Mouse (Mus musculus): ENCODE measurements at regions not wholly inside any gene's neighbourhood (a gene's known extent, or its start where the extent isn't known, plus 50 kb on each side); places are given as distances from the start of the nearest gene placed in this dataset.

- H3K27ac ChIP-seq (ENCODE audit: low read depth, low read length) = no peak overlapping the region
Observed at GRCm38 (mm10) chr11:84686473-84686872, 132.8 kb downstream of the Mrm1 start.

GRCm38 (mm10) chr11:84684325-84684724, 135.0 kb downstream of the Mrm1 start:
- no peak overlapping the region for H3K4me2 ChIP-seq (replicated peaks; ENCODE audit: low read depth, low read length)
- no peaks in the 10 kb centered on the region for H3K4me1 ChIP-seq (replicated peaks; ENCODE audit: control insufficient read depth, insufficient read depth, low read length)
- H3K27me3 ChIP-seq (ENCODE audit: control insufficient read depth, insufficient read depth, low read length) = no peaks in the 10 kb centered on the region
- no peak overlapping the region for H3K9ac ChIP-seq (ENCODE audit: low read depth, low read length)
- no peaks in the 10 kb centered on the region for H3K36me3 ChIP-seq (ENCODE audit: control insufficient read depth, insufficient read depth, low read length)
- WGBS = 88% methylated on average over 3 of the region's 3 CpGs
- DNase-seq (ENCODE audit: low spot score) (no peak), ATAC-seq (ENCODE audit: low FRiP score) (no peak)
- no peak overlapping the region for H3K4me3 ChIP-seq (ENCODE audit: low read depth, low read length)
- H3K9me3 ChIP-seq (ENCODE audit: control insufficient read depth, low read length) = no peaks in the 10 kb centered on the region
- no peak overlapping the region for H3K27ac ChIP-seq (ENCODE audit: low read depth, low read length)

More at GRCm38 (mm10) chr11:84686473-84686872, 132.8 kb downstream of the Mrm1 start:
- Histone ChIP-seq H3K4me2 (replicated peaks; ENCODE audit: low read depth, low read length) (no peak overlapping the region), H3K4me3 (ENCODE audit: low read depth, low read length) (no peak overlapping the region), H3K9me3 (ENCODE audit: control insufficient read depth, low read length) (no peaks in the 10 kb centered on the region), H3K9ac (ENCODE audit: low read depth, low read length) (no peak overlapping the region), H3K4me1 (replicated peaks; ENCODE audit: control insufficient read depth, insufficient read depth, low read length) (no peaks in the 10 kb centered on the region), H3K36me3 (ENCODE audit: control insufficient read depth, insufficient read depth, low read length) (no peaks in the 10 kb centered on the region), H3K27me3 (ENCODE audit: control insufficient read depth, insufficient read depth, low read length) (no peaks in the 10 kb centered on the region)
- no peak for ATAC-seq (ENCODE audit: low FRiP score)
- no peak for DNase-seq (ENCODE audit: low spot score)
- 88% methylated on average over 9 of the region's 9 CpGs for whole genome bisulfite sequencing

- Histone ChIP-seq H3K4me3 (ENCODE audit: low read depth, low read length) (no peak overlapping the region), H3K27ac (ENCODE audit: low read depth, low read length) (no peak overlapping the region), H3K9ac (ENCODE audit: low read depth, low read length) (no peak overlapping the region), H3K27me3 (ENCODE audit: control insufficient read depth, insufficient read depth, low read length) (no peaks in the 10 kb centered on the region), H3K4me1 (replicated peaks; ENCODE audit: control insufficient read depth, insufficient read depth, low read length) (no peaks in the 10 kb centered on the region), H3K36me3 (ENCODE audit: control insufficient read depth, insufficient read depth, low read length) (no peaks in the 10 kb centered on the region), H3K4me2 (replicated peaks; ENCODE audit: low read depth, low read length) (no peak overlapping the region), H3K9me3 (ENCODE audit: control insufficient read depth, low read length) (no peaks in the 10 kb centered on the region)
- no peak for DNase-seq (ENCODE audit: low spot score)
- ATAC-seq (ENCODE audit: low FRiP score) = no peak
- 91% methylated on average over 13 of the region's 13 CpGs for WGBS
Observed at GRCm38 (mm10) chr11:84682931-84683330, 136.4 kb downstream of the Mrm1 start.

- peak; percentile 43 for DNase-seq (ENCODE audit: low spot score)
- Histone ChIP-seq H3K4me2 (replicated peaks; ENCODE audit: low read depth, low read length) (no peak overlapping the region), H3K4me3 (ENCODE audit: low read depth, low read length) (no peak overlapping the region), H3K9me3 (ENCODE audit: control insufficient read depth, low read length) (no peaks in the 10 kb centered on the region), H3K27me3 (ENCODE audit: control insufficient read depth, insufficient read depth, low read length) (no peaks in the 10 kb centered on the region), H3K9ac (ENCODE audit: low read depth, low read length) (no peak overlapping the region), H3K27ac (ENCODE audit: low read depth, low read length) (no peak overlapping the region), H3K4me1 (replicated peaks; ENCODE audit: control insufficient read depth, insufficient read depth, low read length) (peaks cover 2% of the 10 kb centered on the region; the same call in 1 of the 2 replicates), H3K36me3 (ENCODE audit: control insufficient read depth, insufficient read depth, low read length) (no peaks in the 10 kb centered on the region)
- WGBS = 20% methylated on average over 18 of the region's 18 CpGs
- ATAC-seq (ENCODE audit: low FRiP score) = peak; percentile 45; the same call in 1 of the 2 replicates
Observed at GRCm38 (mm10) chr11:84676377-84677078, 142.8 kb downstream of the Mrm1 start.

DNA sequence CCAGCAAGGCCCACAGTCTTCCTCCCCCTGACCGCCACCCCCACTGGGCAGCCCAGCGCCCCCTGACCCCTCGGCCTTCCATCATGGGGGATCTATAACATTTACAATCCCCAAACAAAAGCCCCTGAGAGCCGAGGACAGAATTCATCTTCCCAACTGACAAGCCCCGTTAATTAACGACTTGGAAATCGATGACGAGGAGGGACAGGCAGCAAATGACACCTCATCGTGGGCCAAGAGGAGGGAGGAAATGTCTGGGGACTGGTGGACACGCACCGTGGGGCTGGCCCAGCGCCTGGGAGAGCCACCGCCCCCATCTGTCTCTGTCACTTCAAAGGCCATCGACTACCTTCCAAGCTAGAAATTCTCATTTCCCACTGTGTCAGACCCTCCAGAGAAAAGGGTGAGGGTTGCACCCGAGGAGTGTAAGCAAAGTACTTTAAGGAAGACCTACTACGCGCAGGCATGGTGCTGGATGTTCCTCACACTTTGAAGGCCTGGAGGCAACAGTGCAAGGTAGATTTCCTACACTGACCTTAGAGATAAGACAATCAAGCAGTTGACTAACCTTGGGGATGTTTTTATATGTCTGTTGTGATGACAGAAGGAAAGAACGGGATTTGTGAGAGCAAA, 146.4 kb downstream of the Mrm1 start:
- H3K4me2 ChIP-seq (replicated peaks; ENCODE audit: low read depth, low read length) = no peak overlapping the region
- ATAC-seq (ENCODE audit: low FRiP score) (0 out of 2 replicates have a peak, but pooled peaks have one; percentile 47), DNase-seq (ENCODE audit: low spot score) (peak; percentile 36)
- H3K9me3 ChIP-seq (ENCODE audit: control insufficient read depth, low read length) = no peaks in the 10 kb centered on the region
- no peak overlapping the region for H3K27ac ChIP-seq (ENCODE audit: low read depth, low read length)
- H3K27me3 ChIP-seq (ENCODE audit: control insufficient read depth, insufficient read depth, low read length) = no peaks in the 10 kb centered on the region
- H3K36me3 ChIP-seq (ENCODE audit: control insufficient read depth, insufficient read depth, low read length) = no peaks in the 10 kb centered on the region
- 33% methylated on average over 18 of the region's 18 CpGs for WGBS
- H3K4me1 ChIP-seq (replicated peaks; ENCODE audit: control insufficient read depth, insufficient read depth, low read length) = peaks cover 2% of the 10 kb centered on the region; the same call in 1 of the 2 replicates
- no peak overlapping the region for H3K4me3 ChIP-seq (ENCODE audit: low read depth, low read length)
- H3K9ac ChIP-seq (ENCODE audit: low read depth, low read length) = no peak overlapping the region

GRCm38 (mm10) chr11:84671585-84671984, 146.2 kb upstream of the Lhx1 start:
- 87% methylated on average over 6 of the region's 6 CpGs for WGBS

DNA sequence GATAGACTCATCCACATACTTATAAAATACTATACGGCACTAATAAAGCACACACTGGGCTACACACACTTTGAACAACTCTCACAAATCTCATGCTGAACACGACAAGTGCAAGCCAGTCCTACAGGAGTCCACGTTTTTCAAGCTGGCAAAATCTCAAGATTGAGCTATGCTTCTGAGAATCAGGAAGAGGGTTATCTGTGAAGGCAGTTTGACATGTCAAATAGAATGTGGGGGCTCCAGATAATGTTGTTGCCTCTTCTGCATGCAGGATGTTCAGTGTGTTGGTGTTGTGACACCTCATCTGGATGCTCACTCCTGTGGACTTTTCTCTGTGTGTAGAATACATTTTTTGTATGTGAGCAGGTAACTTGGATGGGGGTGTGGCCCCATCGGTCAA, 142.4 kb upstream of the Lhx1 start:
- no peak overlapping the region for H3K4me3 ChIP-seq (ENCODE audit: low read depth, low read length)
- ATAC-seq (ENCODE audit: low FRiP score) = no peak
- no peak overlapping the region for H3K4me2 ChIP-seq (replicated peaks; ENCODE audit: low read depth, low read length)
- WGBS = 77% methylated on average over 4 of the region's 4 CpGs
- H3K27ac ChIP-seq (ENCODE audit: low read depth, low read length) = no peak overlapping the region
- no peaks in the 10 kb centered on the region for H3K36me3 ChIP-seq (ENCODE audit: control insufficient read depth, insufficient read depth, low read length)
- H3K9ac ChIP-seq (ENCODE audit: low read depth, low read length) = no peak overlapping the region
- no peaks in the 10 kb centered on the region for H3K27me3 ChIP-seq (ENCODE audit: control insufficient read depth, insufficient read depth, low read length)
- H3K9me3 ChIP-seq (ENCODE audit: control insufficient read depth, low read length) = no peaks in the 10 kb centered on the region
- no peak for DNase-seq (ENCODE audit: low spot score)
- H3K4me1 ChIP-seq (replicated peaks; ENCODE audit: control insufficient read depth, insufficient read depth, low read length) = no peaks in the 10 kb centered on the region

More at GRCm38 (mm10) chr11:84671585-84671984, 146.2 kb upstream of the Lhx1 start:
- H3K27me3 ChIP-seq (ENCODE audit: control insufficient read depth, insufficient read depth, low read length) = no peaks in the 10 kb centered on the region
- no peak overlapping the region for H3K4me3 ChIP-seq (ENCODE audit: low read depth, low read length)
- DNase-seq (ENCODE audit: low spot score) (no peak), ATAC-seq (ENCODE audit: low FRiP score) (no peak)
- no peak overlapping the region for H3K9ac ChIP-seq (ENCODE audit: low read depth, low read length)
- no peak overlapping the region for H3K4me2 ChIP-seq (replicated peaks; ENCODE audit: low read depth, low read length)
- H3K4me1 ChIP-seq (replicated peaks; ENCODE audit: control insufficient read depth, insufficient read depth, low read length) = no peaks in the 10 kb centered on the region
- no peak overlapping the region for H3K27ac ChIP-seq (ENCODE audit: low read depth, low read length)
- no peaks in the 10 kb centered on the region for H3K36me3 ChIP-seq (ENCODE audit: control insufficient read depth, insufficient read depth, low read length)
- H3K9me3 ChIP-seq (ENCODE audit: control insufficient read depth, low read length) = no peaks in the 10 kb centered on the region

DNA sequence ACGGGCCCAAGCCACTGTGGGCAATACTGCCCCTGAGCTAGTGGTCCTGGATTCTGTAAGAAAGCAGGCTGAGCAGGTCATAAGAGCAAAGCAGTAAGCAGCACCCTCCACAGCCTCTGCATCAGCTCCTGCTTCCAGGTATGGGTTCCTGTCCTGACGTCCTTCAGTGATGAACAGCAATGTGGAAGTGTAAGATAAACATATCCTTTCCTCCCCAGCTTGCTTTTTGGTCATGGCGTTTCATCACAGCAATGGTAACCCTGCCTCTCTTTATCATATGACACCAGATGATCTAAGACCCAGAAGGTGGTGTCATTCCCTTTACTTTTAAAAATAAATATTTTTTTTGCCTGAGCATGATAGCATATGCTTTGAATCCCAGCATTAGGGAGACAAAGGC, 138.9 kb upstream of the Lhx1 start:
- 79% methylated on average over 3 of the region's 3 CpGs for WGBS
- 0 out of 2 replicates have a peak, but pooled peaks cover 3% of the 10 kb centered on the region for H3K4me1 ChIP-seq (replicated peaks; ENCODE audit: control insufficient read depth, insufficient read depth, low read length)
- no peaks in the 10 kb centered on the region for H3K9me3 ChIP-seq (ENCODE audit: control insufficient read depth, low read length)
- H3K4me2 ChIP-seq (replicated peaks; ENCODE audit: low read depth, low read length) = no peak overlapping the region
- H3K4me3 ChIP-seq (ENCODE audit: low read depth, low read length) = no peak overlapping the region
- no peak for DNase-seq (ENCODE audit: low spot score)
- no peak for ATAC-seq (ENCODE audit: low FRiP score)
- H3K27me3 ChIP-seq (ENCODE audit: control insufficient read depth, insufficient read depth, low read length) = no peaks in the 10 kb centered on the region
- no peaks in the 10 kb centered on the region for H3K36me3 ChIP-seq (ENCODE audit: control insufficient read depth, insufficient read depth, low read length)
- no peak overlapping the region for H3K9ac ChIP-seq (ENCODE audit: low read depth, low read length)
- no peak overlapping the region for H3K27ac ChIP-seq (ENCODE audit: low read depth, low read length)

DNA sequence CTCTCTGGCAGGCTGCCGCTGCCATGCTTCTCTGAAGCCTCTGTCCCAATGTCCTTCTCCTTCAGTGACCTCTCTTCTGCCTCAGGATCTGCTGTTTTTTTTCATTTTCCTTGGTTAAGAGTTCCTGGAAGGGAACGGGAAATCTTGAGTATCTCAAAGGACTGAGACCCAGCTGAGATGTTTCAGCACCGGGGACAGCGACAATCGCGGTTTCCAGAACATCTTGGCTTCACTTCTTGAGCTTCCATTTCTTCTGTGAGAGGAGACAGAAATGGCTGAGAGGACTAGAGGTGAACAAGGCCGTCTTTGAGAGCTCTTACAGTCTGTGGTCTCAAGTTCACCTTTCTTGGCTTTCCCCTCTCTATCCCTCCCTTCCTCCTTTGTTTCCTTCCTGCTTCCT, 136.6 kb upstream of the Lhx1 start:
- no peak overlapping the region for H3K4me2 ChIP-seq (replicated peaks; ENCODE audit: low read depth, low read length)
- H3K36me3 ChIP-seq (ENCODE audit: control insufficient read depth, insufficient read depth, low read length) = no peaks in the 10 kb centered on the region
- ATAC-seq (ENCODE audit: low FRiP score) (no peak), DNase-seq (ENCODE audit: low spot score) (peak; percentile 79)
- H3K27me3 ChIP-seq (ENCODE audit: control insufficient read depth, insufficient read depth, low read length) = no peaks in the 10 kb centered on the region
- WGBS = 14% methylated on average over 7 of the region's 7 CpGs
- H3K27ac ChIP-seq (ENCODE audit: low read depth, low read length) = no peak overlapping the region
- H3K4me1 ChIP-seq (replicated peaks; ENCODE audit: control insufficient read depth, insufficient read depth, low read length) = 0 out of 2 replicates have a peak, but pooled peaks cover 3% of the 10 kb centered on the region
- no peak overlapping the region for H3K9ac ChIP-seq (ENCODE audit: low read depth, low read length)
- no peaks in the 10 kb centered on the region for H3K9me3 ChIP-seq (ENCODE audit: control insufficient read depth, low read length)
- H3K4me3 ChIP-seq (ENCODE audit: low read depth, low read length) = no peak overlapping the region

All from hindbrain, embryonic 11.5 days (tissue).